Mouse (Mus musculus): ENCODE data around the gene Hmga2. TPM values are rescaled to one million over a fixed set of nuclear protein-coding genes. Genes with fewer than 3 reads are reported as not detected.

Hmga2 gene
- total and polyA plus RNA-seq, 3 experiments: 0.33 to 0.60 TPM; not detected in 1

- ATAC-seq (ENCODE audit: extremely low read depth, insufficient number of reproducible peaks, low FRiP score, poor library complexity, severe bottlenecking): no peak
- no peaks in the 10 kb centered on the region for H3K4me1 ChIP-seq (ENCODE audit: insufficient read depth, low read depth, low read length)
- H3K9me3 ChIP-seq (replicated peaks): peaks cover 63% of the 10 kb centered on the region
- no peaks in the 10 kb centered on the region for H3K36me3 ChIP-seq (replicated peaks)
- no peaks in the 10 kb centered on the region for H3K27me3 ChIP-seq (ENCODE audit: insufficient read depth, low read length)
- TF ChIP-seq GATA1 (IDR thresholded peaks at IDR 0.05; ENCODE audit: borderline replicate concordance, low read length): no peak
- TF ChIP-seq CTCF (IDR thresholded peaks at IDR 0.05; ENCODE audit: low read depth, low read length): no peak
- no peak for TF ChIP-seq GATA2 (IDR thresholded peaks at IDR 0.05; ENCODE audit: borderline replicate concordance, low read depth, low read length)
- no peak for TF ChIP-seq POLR2AphosphoS5 (IDR thresholded peaks at IDR 0.05; ENCODE audit: insufficient replicate concordance, low read depth, low read length)
- DNase-seq (ENCODE audit: low spot score): no peak
- H3K4me3 ChIP-seq (ENCODE audit: low read depth, low read length): no peak overlapping the region
Measured at GRCm38 (mm10) chr10:120426086-120426610, 50.1 kb downstream of the Hmga2 start.

GRCm38 (mm10) chr10:120424015-120424414 is 52.3 kb downstream of the Hmga2 start:
- ATAC-seq (ENCODE audit: extremely low read depth, insufficient number of reproducible peaks, low FRiP score, poor library complexity, severe bottlenecking): no peak
- no peak for DNase-seq (ENCODE audit: low spot score)
- H3K27me3 ChIP-seq (ENCODE audit: insufficient read depth, low read length): no peaks in the 10 kb centered on the region
- peaks cover 70% of the 10 kb centered on the region for H3K9me3 ChIP-seq (replicated peaks)
- no peak for TF ChIP-seq CTCF (IDR thresholded peaks at IDR 0.05; ENCODE audit: low read depth, low read length)
- no peak for TF ChIP-seq TAL1 (conservative IDR thresholded peaks at IDR 0.05; ENCODE audit: low read depth, low read length)
- no peak for TF ChIP-seq GATA2 (IDR thresholded peaks at IDR 0.05; ENCODE audit: borderline replicate concordance, low read depth, low read length)
- no peak for TF ChIP-seq POLR2AphosphoS5 (IDR thresholded peaks at IDR 0.05; ENCODE audit: insufficient replicate concordance, low read depth, low read length)
- no peak for TF ChIP-seq GATA1 (IDR thresholded peaks at IDR 0.05; ENCODE audit: borderline replicate concordance, low read length)
- H3K4me3 ChIP-seq (ENCODE audit: low read depth, low read length): no peak overlapping the region
- no peaks in the 10 kb centered on the region for H3K4me1 ChIP-seq (ENCODE audit: insufficient read depth, low read depth, low read length)
- no peaks in the 10 kb centered on the region for H3K36me3 ChIP-seq (replicated peaks)

GRCm38 (mm10) chr10:120423256-120423655 is 53.0 kb downstream of the Hmga2 start:
- no peak for ATAC-seq (ENCODE audit: extremely low read depth, insufficient number of reproducible peaks, low FRiP score, poor library complexity, severe bottlenecking)
- no peak for DNase-seq (ENCODE audit: low spot score)
- peaks cover 62% of the 10 kb centered on the region for H3K9me3 ChIP-seq (replicated peaks)
- no peak for TF ChIP-seq GATA2 (IDR thresholded peaks at IDR 0.05; ENCODE audit: borderline replicate concordance, low read depth, low read length)
- no peaks in the 10 kb centered on the region for H3K27me3 ChIP-seq (ENCODE audit: insufficient read depth, low read length)
- no peaks in the 10 kb centered on the region for H3K36me3 ChIP-seq (replicated peaks)
- H3K4me3 ChIP-seq (ENCODE audit: low read depth, low read length): no peak overlapping the region
- H3K4me1 ChIP-seq (ENCODE audit: insufficient read depth, low read depth, low read length): no peaks in the 10 kb centered on the region

GRCm38 (mm10) chr10:120422820-120423219 is 53.4 kb downstream of the Hmga2 start:
- Histone ChIP-seq H3K36me3 (replicated peaks) (no peaks in the 10 kb centered on the region), H3K27me3 (ENCODE audit: insufficient read depth, low read length) (no peaks in the 10 kb centered on the region), H3K4me1 (ENCODE audit: insufficient read depth, low read depth, low read length) (no peaks in the 10 kb centered on the region), H3K4me3 (ENCODE audit: low read depth, low read length) (no peak overlapping the region), H3K9me3 (replicated peaks) (peaks cover 61% of the 10 kb centered on the region)
- no peak for ATAC-seq (ENCODE audit: extremely low read depth, insufficient number of reproducible peaks, low FRiP score, poor library complexity, severe bottlenecking)
- no peak for DNase-seq (ENCODE audit: low spot score)
- TF ChIP-seq POLR2AphosphoS5 (IDR thresholded peaks at IDR 0.05; ENCODE audit: insufficient replicate concordance, low read depth, low read length) (no peak), TAL1 (conservative IDR thresholded peaks at IDR 0.05; ENCODE audit: low read depth, low read length) (no peak)

GRCm38 (mm10) chr10:120422050-120422449 is 54.2 kb downstream of the Hmga2 start:
- H3K27me3 ChIP-seq (ENCODE audit: insufficient read depth, low read length): no peaks in the 10 kb centered on the region
- H3K4me3 ChIP-seq (ENCODE audit: low read depth, low read length): no peak overlapping the region
- DNase-seq (ENCODE audit: low spot score) (no peak), ATAC-seq (ENCODE audit: extremely low read depth, insufficient number of reproducible peaks, low FRiP score, poor library complexity, severe bottlenecking) (no peak)
- H3K9me3 ChIP-seq (replicated peaks): peaks cover 61% of the 10 kb centered on the region
- no peaks in the 10 kb centered on the region for H3K4me1 ChIP-seq (ENCODE audit: insufficient read depth, low read depth, low read length)
- TF ChIP-seq GATA2 (IDR thresholded peaks at IDR 0.05; ENCODE audit: borderline replicate concordance, low read depth, low read length) (no peak), GATA1 (IDR thresholded peaks at IDR 0.05; ENCODE audit: borderline replicate concordance, low read length) (no peak), TAL1 (conservative IDR thresholded peaks at IDR 0.05; ENCODE audit: low read depth, low read length) (no peak), CTCF (IDR thresholded peaks at IDR 0.05; ENCODE audit: low read depth, low read length) (no peak), POLR2AphosphoS5 (IDR thresholded peaks at IDR 0.05; ENCODE audit: insufficient replicate concordance, low read depth, low read length) (no peak)
- H3K36me3 ChIP-seq (replicated peaks): no peaks in the 10 kb centered on the region

GRCm38 (mm10) chr10:120420971-120421629 is 55.2 kb downstream of the Hmga2 start:
- peaks cover 60% of the 10 kb centered on the region for H3K9me3 ChIP-seq (replicated peaks)
- ATAC-seq (ENCODE audit: extremely low read depth, insufficient number of reproducible peaks, low FRiP score, poor library complexity, severe bottlenecking) (no peak), DNase-seq (ENCODE audit: low spot score) (no peak)
- no peaks in the 10 kb centered on the region for H3K4me1 ChIP-seq (ENCODE audit: insufficient read depth, low read depth, low read length)
- H3K4me3 ChIP-seq (ENCODE audit: low read depth, low read length): no peak overlapping the region
- TF ChIP-seq CTCF (IDR thresholded peaks at IDR 0.05; ENCODE audit: low read depth, low read length): no peak
- TF ChIP-seq POLR2AphosphoS5 (IDR thresholded peaks at IDR 0.05; ENCODE audit: insufficient replicate concordance, low read depth, low read length): no peak
- no peak for TF ChIP-seq GATA2 (IDR thresholded peaks at IDR 0.05; ENCODE audit: borderline replicate concordance, low read depth, low read length)
- TF ChIP-seq GATA1 (IDR thresholded peaks at IDR 0.05; ENCODE audit: borderline replicate concordance, low read length): no peak
- TF ChIP-seq TAL1 (conservative IDR thresholded peaks at IDR 0.05; ENCODE audit: low read depth, low read length): no peak
- H3K36me3 ChIP-seq (replicated peaks): no peaks in the 10 kb centered on the region
- no peaks in the 10 kb centered on the region for H3K27me3 ChIP-seq (ENCODE audit: insufficient read depth, low read length)
